Mouse (Mus musculus): ENCODE data around the gene Dnaja3. TPM values are rescaled to one million over a fixed set of nuclear protein-coding genes. Genes with fewer than 3 reads are reported as not detected.
A peak's percentile ranks its signal among the peaks of the same experiment; 100 is the strongest.

Dnaja3 gene
- total and polyA plus RNA-seq, 3 experiments: 33.1 to 73.2 (median 53.1) TPM

GRCm38 (mm10) chr16:4605514-4606131 lies 34.2 kb upstream of the Dnaja3 start:
- no peaks in the 10 kb centered on the region for H3K9me3 ChIP-seq (replicated peaks)
- no peaks in the 10 kb centered on the region for H3K36me3 ChIP-seq (replicated peaks)
- peaks cover 25% of the 10 kb centered on the region for H3K4me1 ChIP-seq (ENCODE audit: insufficient read depth, low read depth, low read length)
- H3K4me3 ChIP-seq (ENCODE audit: low read depth, low read length): no peak overlapping the region
- H3K27me3 ChIP-seq (ENCODE audit: insufficient read depth, low read length): peaks cover 72% of the 10 kb centered on the region
- ATAC-seq (ENCODE audit: extremely low read depth, insufficient number of reproducible peaks, low FRiP score, poor library complexity, severe bottlenecking) (no peak), DNase-seq (ENCODE audit: low spot score) (no peak)
- TF ChIP-seq GATA2 (IDR thresholded peaks at IDR 0.05; ENCODE audit: borderline replicate concordance, low read depth, low read length) (no peak), CTCF (IDR thresholded peaks at IDR 0.05; ENCODE audit: low read depth, low read length) (no peak), GATA1 (IDR thresholded peaks at IDR 0.05; ENCODE audit: borderline replicate concordance, low read length) (no peak), TAL1 (conservative IDR thresholded peaks at IDR 0.05; ENCODE audit: low read depth, low read length) (no peak), POLR2AphosphoS5 (IDR thresholded peaks at IDR 0.05; ENCODE audit: insufficient replicate concordance, low read depth, low read length) (no peak)

DNA sequence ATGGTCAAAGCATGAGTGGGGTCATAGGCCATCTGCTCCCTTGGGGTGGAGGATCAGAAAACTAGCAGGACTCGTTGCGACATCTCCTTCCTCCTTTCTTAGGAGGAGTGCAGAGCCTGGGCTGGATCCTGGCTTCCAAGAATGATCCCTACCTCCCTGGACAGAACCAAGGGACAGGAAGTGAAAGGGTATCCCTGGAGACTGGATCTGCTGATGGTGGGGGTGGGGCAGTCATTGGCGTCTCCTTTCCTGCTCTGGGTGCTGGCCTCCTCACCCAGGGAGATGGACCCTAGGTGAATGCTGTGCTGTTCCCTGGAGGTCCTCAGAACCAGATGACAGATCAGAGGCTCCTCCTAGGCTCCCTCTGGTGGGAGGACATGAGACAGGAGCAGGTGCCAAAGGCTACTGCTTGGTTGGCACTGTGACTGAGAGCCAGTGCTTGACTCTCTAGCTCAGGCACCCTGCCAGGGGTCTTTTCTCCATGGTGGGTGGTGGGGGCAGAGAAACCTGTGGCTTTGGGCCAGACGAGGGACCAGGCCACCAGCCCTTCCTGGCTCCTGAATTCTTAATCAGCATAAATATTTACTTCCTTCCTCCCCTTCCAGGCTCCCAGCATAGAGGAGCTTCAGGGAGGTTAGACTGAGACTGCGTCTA lies 33.2 kb upstream of the Dnaja3 start:
- Histone ChIP-seq H3K27me3 (ENCODE audit: insufficient read depth, low read length) (peaks cover 73% of the 10 kb centered on the region), H3K4me3 (ENCODE audit: low read depth, low read length) (no peak overlapping the region), H3K36me3 (replicated peaks) (no peaks in the 10 kb centered on the region), H3K9me3 (replicated peaks) (no peaks in the 10 kb centered on the region), H3K4me1 (ENCODE audit: insufficient read depth, low read depth, low read length) (peaks cover 25% of the 10 kb centered on the region)
- no peak for DNase-seq (ENCODE audit: low spot score)
- no peak for ATAC-seq (ENCODE audit: extremely low read depth, insufficient number of reproducible peaks, low FRiP score, poor library complexity, severe bottlenecking)
- TF ChIP-seq CTCF (IDR thresholded peaks at IDR 0.05; ENCODE audit: low read depth, low read length) (no peak), GATA1 (IDR thresholded peaks at IDR 0.05; ENCODE audit: borderline replicate concordance, low read length) (no peak), GATA2 (IDR thresholded peaks at IDR 0.05; ENCODE audit: borderline replicate concordance, low read depth, low read length) (no peak), TAL1 (conservative IDR thresholded peaks at IDR 0.05; ENCODE audit: low read depth, low read length) (no peak), POLR2AphosphoS5 (IDR thresholded peaks at IDR 0.05; ENCODE audit: insufficient replicate concordance, low read depth, low read length) (no peak)

GRCm38 (mm10) chr16:4607818-4608531 lies 31.8 kb upstream of the Dnaja3 start:
- Histone ChIP-seq H3K4me1 (ENCODE audit: insufficient read depth, low read depth, low read length) (peaks cover 19% of the 10 kb centered on the region), H3K36me3 (replicated peaks) (no peaks in the 10 kb centered on the region), H3K9me3 (replicated peaks) (no peaks in the 10 kb centered on the region), H3K27me3 (ENCODE audit: insufficient read depth, low read length) (peaks cover 66% of the 10 kb centered on the region), H3K4me3 (ENCODE audit: low read depth, low read length) (no peak overlapping the region)
- DNase-seq (ENCODE audit: low spot score): peak; percentile 65
- ATAC-seq (ENCODE audit: extremely low read depth, insufficient number of reproducible peaks, low FRiP score, poor library complexity, severe bottlenecking): peak; percentile 49; the same call in 1 of the 2 replicates
- TF ChIP-seq TAL1 (conservative IDR thresholded peaks at IDR 0.05; ENCODE audit: low read depth, low read length) (no peak), GATA1 (IDR thresholded peaks at IDR 0.05; ENCODE audit: borderline replicate concordance, low read length) (no peak), GATA2 (IDR thresholded peaks at IDR 0.05; ENCODE audit: borderline replicate concordance, low read depth, low read length) (no peak), POLR2AphosphoS5 (IDR thresholded peaks at IDR 0.05; ENCODE audit: insufficient replicate concordance, low read depth, low read length) (no peak), CTCF (IDR thresholded peaks at IDR 0.05; ENCODE audit: low read depth, low read length) (peak; percentile 91)

DNA sequence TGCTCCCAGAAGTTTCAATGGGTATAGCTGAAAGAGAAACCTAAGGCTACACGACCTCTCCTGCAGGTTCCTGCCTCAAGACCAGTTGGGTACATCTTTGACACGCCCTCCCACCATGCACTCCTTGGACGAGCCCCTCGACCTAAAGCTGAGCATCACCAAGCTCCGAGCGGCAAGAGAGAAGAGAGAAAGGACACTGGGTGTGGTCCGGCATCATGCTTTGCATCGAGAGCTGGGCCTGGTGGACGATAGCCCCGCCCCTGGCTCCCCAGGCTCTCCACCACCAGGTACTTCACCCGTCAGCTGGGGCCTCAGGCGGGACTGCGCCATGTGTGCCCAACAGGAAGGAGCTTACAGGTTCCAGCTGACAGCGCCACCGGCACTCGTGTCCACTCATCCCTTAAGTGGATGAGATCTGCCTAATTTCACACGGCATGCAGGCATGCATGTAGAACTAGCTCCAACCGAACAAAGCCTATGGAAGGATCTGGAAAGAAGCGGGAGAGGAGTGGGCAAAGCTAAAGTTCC lies 31.2 kb upstream of the Dnaja3 start:
- Histone ChIP-seq H3K4me3 (ENCODE audit: low read depth, low read length) (no peak overlapping the region), H3K27me3 (ENCODE audit: insufficient read depth, low read length) (peaks cover 59% of the 10 kb centered on the region), H3K9me3 (replicated peaks) (no peaks in the 10 kb centered on the region), H3K4me1 (ENCODE audit: insufficient read depth, low read depth, low read length) (peaks cover 19% of the 10 kb centered on the region), H3K36me3 (replicated peaks) (peaks cover 5% of the 10 kb centered on the region)
- TF ChIP-seq CTCF (IDR thresholded peaks at IDR 0.05; ENCODE audit: low read depth, low read length) (no peak), TAL1 (conservative IDR thresholded peaks at IDR 0.05; ENCODE audit: low read depth, low read length) (no peak), GATA2 (IDR thresholded peaks at IDR 0.05; ENCODE audit: borderline replicate concordance, low read depth, low read length) (no peak), POLR2AphosphoS5 (IDR thresholded peaks at IDR 0.05; ENCODE audit: insufficient replicate concordance, low read depth, low read length) (no peak), GATA1 (IDR thresholded peaks at IDR 0.05; ENCODE audit: borderline replicate concordance, low read length) (no peak)
- no peak for DNase-seq (ENCODE audit: low spot score)
- no peak for ATAC-seq (ENCODE audit: extremely low read depth, insufficient number of reproducible peaks, low FRiP score, poor library complexity, severe bottlenecking)

- H3K4me3 ChIP-seq (ENCODE audit: low read depth, low read length): no peak overlapping the region
- H3K36me3 ChIP-seq (replicated peaks): peaks cover 31% of the 10 kb centered on the region
- H3K4me1 ChIP-seq (ENCODE audit: insufficient read depth, low read depth, low read length): peaks cover 12% of the 10 kb centered on the region
- peaks cover 34% of the 10 kb centered on the region for H3K27me3 ChIP-seq (ENCODE audit: insufficient read depth, low read length)
- TF ChIP-seq CTCF (IDR thresholded peaks at IDR 0.05; ENCODE audit: low read depth, low read length): no peak
- TF ChIP-seq GATA1 (IDR thresholded peaks at IDR 0.05; ENCODE audit: borderline replicate concordance, low read length): no peak
- no peak for TF ChIP-seq POLR2AphosphoS5 (IDR thresholded peaks at IDR 0.05; ENCODE audit: insufficient replicate concordance, low read depth, low read length)
- ATAC-seq (ENCODE audit: extremely low read depth, insufficient number of reproducible peaks, low FRiP score, poor library complexity, severe bottlenecking): no peak
- DNase-seq (ENCODE audit: low spot score): no peak
- no peaks in the 10 kb centered on the region for H3K9me3 ChIP-seq (replicated peaks)
Observed at GRCm38 (mm10) chr16:4611193-4611592, 28.6 kb upstream of the Dnaja3 start.

DNA sequence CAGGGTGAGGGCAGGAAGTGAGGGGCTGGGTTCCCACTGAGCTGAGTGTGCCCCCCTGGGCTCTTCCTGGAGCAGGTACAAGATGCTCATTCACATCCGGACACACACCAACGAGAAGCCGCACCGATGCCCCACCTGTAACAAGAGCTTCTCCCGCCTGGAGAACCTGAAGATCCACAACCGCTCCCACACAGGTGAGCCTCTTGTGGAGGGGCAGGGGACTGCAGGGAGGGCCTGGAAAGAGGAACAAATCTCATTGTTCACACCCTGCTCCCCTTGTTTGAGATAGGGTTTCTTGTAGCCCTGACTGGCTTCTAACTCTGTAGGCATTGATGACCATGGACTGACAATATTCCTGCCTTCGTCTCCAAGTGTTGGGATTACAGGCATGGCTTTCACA lies 28.1 kb upstream of the Dnaja3 start:
- DNase-seq (ENCODE audit: low spot score) (no peak), ATAC-seq (ENCODE audit: extremely low read depth, insufficient number of reproducible peaks, low FRiP score, poor library complexity, severe bottlenecking) (no peak)
- no peak for TF ChIP-seq GATA2 (IDR thresholded peaks at IDR 0.05; ENCODE audit: borderline replicate concordance, low read depth, low read length)
- no peak for TF ChIP-seq POLR2AphosphoS5 (IDR thresholded peaks at IDR 0.05; ENCODE audit: insufficient replicate concordance, low read depth, low read length)
- no peak for TF ChIP-seq CTCF (IDR thresholded peaks at IDR 0.05; ENCODE audit: low read depth, low read length)
- TF ChIP-seq GATA1 (IDR thresholded peaks at IDR 0.05; ENCODE audit: borderline replicate concordance, low read length): no peak
- H3K36me3 ChIP-seq (replicated peaks): peaks cover 36% of the 10 kb centered on the region
- no peak overlapping the region for H3K4me3 ChIP-seq (ENCODE audit: low read depth, low read length)
- H3K4me1 ChIP-seq (ENCODE audit: insufficient read depth, low read depth, low read length): peaks cover 12% of the 10 kb centered on the region
- no peaks in the 10 kb centered on the region for H3K9me3 ChIP-seq (replicated peaks)
- H3K27me3 ChIP-seq (ENCODE audit: insufficient read depth, low read length): peaks cover 30% of the 10 kb centered on the region

All from G1E (cell line).